Mouse (Mus musculus) adrenal gland, adult 8-10 months (tissue): ENCODE data around the gene Rbpms2. TPM values are rescaled to one million over a fixed set of nuclear protein-coding genes. Genes with fewer than 3 reads are reported as not detected.
"Not testable (repeated sequence)": the region's sequence is repeated elsewhere in the genome, so short reads cannot be mapped to it uniquely, and the experiment has no call there.

Experiments
- DNase-seq: peaks from one replicate; pipeline ENCODE4 v3.0.0; 2022
- total RNA-seq, 4 experiments: library from RNA; stranded (reverse); gene quantifications; 2 replicates each; pipeline ENCODE4 v1.2.4; 2022

Rbpms2 gene
- total RNA-seq, 4 experiments from 2014 or later, result 50.0 to 107 (median 75.9) TPM

DNA sequence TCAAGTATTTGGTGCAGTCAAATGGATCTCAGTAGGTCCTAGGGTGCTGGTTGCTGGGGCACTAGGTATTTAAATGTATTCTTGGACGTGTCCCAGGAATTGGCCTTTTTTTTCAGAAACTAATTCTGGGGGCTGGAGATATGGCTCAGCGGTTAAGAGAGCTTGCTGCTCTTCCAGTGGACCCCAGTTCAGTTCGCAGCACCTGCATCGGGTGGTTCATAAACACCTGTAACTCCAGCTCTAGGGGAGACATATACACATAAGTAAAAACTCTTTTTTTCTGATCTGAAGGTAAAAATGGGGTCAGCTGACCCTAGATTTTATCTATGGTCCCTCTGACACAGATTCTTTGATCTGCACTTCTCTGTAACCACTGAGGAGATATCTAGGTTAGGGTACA is 8.3 kb upstream of the Rbpms2 start:
- DNase-seq, result no peak

DNA sequence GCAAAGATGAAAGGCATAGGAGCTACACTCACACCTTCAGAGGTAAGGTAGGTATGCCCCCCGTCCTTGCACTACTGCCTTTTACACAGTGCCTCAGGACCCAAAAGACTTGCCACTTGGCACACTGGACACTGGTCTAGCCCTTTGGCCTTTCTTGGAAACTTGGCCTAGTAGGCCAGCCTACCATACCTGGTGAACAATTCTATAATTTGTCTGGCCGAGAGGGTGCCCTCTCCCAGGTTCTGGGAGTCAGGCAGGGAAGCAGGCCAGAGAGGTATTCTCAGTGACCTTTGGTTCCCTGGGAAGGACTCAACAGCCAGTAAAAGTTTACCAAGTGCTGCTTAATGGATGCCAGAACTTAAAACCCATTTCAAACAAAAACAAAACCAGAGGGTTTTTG is 7.8 kb upstream of the Rbpms2 start:
- no peak for DNase-seq

- no peak for DNase-seq
These were observed 6.6 kb upstream of the Rbpms2 start for GRCm38 (mm10) chr9:65622826-65623225.

DNA sequence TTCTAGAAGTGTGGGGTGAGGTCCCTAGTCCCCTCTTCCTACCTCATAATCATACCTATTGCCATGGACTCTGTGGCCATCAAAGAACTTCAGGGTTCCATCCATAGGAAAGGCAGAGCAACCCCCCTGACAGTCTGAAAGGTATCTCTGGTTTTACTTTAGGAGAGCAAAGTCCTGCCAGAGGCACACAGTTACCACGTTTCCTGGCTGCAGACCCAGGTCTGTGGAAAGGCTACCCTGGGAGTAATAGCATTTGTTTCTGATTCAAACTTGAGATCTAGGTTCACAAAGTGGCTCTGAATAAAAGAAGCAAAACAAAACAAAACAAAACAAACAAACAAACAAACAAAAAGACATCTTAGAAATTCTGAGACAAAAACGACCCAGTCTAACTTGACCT is 5.2 kb upstream of the Rbpms2 start:
- DNase-seq, result no peak

GRCm38 (mm10) chr9:65629767-65630630 is 551 bp downstream of the Rbpms2 start:
- peak; percentile 61 for DNase-seq

- DNase-seq, result no peak
These were observed 1.3 kb downstream of the Rbpms2 start for GRCm38 (mm10) chr9:65630631-65631353.

- DNase-seq, result no peak
These were observed 2.0 kb downstream of the Rbpms2 start for GRCm38 (mm10) chr9:65631354-65632021.

GRCm38 (mm10) chr9:65635766-65636165 is 6.3 kb downstream of the Rbpms2 start:
- no peak for DNase-seq

DNA sequence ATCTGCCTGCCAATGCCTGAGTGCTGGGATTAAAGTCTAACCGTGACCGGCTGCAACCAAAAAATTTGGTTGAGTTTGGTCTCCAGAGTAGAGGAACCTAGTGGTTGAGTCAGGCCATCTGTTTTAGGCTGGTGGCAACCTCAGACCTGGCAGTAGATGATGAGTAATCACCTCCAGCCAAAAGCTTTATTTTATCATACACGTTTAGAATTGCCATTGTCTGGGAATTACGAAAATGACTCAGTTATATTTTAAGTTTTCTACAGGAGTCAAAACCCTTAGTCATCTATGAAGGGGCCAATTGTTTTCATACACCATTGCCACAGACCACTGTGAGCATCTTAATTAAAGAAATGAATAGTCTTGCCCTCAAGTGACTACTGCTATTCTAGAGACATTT is 7.5 kb downstream of the Rbpms2 start:
- DNase-seq, result no peak

DNA sequence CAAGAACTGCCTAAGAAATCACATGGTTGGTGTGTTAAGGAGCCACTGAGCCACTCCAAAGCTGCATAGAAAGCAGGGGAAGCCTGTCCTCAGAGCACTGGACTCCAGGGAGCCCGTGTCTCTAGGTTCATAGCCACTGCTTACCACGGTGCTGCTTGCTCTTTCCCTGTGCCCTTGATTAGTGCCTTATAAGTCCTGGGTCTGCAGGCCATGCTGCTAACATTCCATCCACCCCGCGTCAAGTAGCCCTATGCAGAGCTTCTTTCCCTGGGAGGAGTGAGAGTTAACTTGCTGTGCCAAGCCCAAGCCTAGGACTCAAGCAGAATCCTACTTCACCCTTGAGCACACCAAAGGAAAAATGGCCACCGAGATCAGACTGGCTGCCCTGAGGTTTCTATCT is 9.6 kb downstream of the Rbpms2 start:
- no peak for DNase-seq

GRCm38 (mm10) chr9:65640838-65641410 is 11.5 kb downstream of the Rbpms2 start:
- no peak for DNase-seq

DNA sequence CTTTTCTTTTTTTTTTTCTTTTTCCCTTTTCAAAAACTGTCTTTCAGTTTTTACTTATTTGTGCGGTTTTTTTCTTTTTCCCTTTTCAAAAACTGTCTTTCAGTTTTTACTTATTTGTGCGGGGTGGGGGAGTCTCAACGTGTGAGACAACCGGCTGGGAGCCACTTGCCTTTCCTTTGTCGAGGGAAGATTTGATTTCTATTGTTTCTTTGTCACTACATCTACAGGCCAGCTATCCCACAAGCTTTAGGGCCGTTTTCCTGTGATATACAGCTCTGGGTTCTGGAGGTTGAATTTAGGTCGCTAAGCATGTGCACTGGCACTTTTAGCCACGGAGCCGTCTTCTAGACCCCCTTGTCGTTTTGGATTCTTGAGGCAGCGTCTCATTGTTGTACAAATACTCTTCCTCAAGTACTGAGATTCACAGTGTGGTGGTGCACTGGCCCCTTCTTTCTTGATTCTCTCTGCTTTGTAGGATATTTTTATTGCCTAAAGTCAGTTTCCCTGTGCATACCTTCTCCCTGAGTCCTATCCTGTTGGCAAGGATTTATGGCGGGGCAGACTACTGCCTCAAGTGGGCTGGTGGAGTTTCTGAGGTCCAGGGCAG is 12.1 kb downstream of the Rbpms2 start:
- DNase-seq, result no peak

DNA sequence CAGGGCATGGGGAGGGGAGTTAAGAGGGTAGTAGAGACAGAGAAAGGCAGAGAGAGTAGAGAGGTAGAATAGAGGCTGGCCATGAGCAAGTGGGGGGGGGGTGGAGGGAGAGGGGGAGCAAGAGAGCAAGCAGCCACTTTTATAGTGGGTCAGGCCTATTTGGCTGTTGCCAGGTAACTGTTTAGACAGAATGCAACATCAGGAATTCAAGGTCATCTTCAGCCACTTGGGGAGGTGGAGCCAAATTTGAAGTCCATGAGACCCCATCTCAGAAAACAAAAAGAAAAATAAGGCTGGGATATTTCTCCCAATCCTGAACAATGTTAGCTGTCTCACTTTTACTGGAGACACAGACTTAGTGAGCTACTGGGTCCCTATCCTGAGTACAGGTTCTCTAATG is 13.1 kb downstream of the Rbpms2 start:
- no peak for DNase-seq

- DNase-seq, result no peak
These were observed 15.5 kb downstream of the Rbpms2 start for GRCm38 (mm10) chr9:65644960-65645359.

DNA sequence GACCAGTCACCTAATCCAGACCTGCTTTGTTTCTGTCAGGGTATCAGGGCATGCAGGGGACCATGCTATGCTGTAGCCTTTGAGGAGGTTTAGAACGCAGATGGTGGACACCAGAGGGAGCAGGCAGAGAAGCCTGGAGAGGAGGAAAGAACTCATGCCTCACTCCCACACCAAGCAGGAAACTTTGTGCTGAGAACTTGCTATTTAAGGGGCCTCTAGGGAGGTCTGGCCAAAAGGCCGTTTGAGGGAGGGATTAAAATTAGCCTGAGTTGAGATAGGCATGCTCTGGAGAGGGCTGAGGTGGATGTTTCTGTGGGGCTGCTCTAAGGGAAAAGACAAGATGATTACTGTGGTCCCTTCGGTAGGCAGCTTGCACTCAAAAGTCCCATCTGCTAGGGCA is 16.5 kb downstream of the Rbpms2 start:
- no peak for DNase-seq

- DNase-seq, result peak; percentile 41
These were observed 17.3 kb downstream of the Rbpms2 start for GRCm38 (mm10) chr9:65646782-65647181.

DNA sequence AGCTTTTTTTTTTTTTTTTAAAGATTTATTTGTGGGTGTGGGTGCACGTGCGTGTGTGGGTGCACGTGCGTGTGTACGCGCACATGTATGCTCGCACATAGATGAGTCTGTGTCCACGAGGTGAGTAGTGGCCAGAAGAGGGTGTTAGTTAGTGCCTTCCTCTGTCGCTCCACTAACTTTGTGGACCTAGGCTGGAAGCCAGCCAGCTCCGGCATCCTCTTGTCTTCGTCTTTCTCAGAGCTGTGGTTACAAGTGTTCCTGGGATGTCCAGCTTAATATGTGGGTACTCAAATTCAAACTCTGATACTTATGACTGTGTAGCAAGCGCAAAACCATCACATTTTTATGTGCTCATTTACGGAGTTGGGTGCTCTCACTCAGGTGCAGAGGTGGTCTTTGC is 19.3 kb downstream of the Rbpms2 start:
- no peak for DNase-seq

DNA sequence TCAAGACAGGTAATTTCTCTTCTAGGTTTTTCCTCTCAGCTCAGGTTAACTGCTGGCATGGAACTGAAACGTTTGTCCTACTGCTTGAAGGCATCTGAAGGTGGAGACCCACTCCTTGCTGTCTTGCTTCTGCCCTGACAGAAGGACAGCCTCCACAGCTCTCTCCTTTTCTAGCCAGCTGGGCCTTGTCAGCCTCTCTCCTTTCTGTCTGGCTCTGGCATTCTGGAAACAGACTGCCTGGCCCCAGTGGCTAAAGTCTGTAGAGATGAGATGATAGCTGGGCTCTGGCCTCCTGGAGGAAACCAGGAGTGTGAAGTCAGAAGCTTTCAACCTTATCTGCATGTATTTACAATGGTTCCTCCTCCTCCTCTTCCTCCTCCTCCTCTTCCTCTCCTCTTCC is 20.5 kb downstream of the Rbpms2 start:
- DNase-seq, result no peak

DNA sequence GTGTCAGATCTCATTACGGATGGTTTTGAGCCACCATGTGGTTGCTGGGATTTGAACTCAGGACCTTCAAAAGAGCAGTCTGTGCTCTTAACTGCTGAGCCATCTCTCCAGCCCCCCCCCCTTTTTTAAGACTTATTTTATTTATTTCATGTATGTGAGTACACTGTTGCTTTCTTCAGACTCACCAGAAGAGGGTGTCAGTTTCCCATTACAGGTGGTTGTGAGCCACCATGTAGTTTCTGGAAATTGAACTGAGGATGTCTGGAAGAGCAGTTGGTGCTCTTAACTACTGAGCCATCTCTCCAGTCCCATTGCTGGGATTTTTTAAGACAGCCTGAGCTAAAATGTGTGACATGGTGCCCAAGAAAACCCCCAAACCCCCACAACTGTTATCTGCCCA is 22.5 kb downstream of the Rbpms2 start:
- not testable (repeated sequence) for DNase-seq

GRCm38 (mm10) chr9:65653741-65654140 is 24.3 kb downstream of the Rbpms2 start:
- DNase-seq, result no peak

DNA sequence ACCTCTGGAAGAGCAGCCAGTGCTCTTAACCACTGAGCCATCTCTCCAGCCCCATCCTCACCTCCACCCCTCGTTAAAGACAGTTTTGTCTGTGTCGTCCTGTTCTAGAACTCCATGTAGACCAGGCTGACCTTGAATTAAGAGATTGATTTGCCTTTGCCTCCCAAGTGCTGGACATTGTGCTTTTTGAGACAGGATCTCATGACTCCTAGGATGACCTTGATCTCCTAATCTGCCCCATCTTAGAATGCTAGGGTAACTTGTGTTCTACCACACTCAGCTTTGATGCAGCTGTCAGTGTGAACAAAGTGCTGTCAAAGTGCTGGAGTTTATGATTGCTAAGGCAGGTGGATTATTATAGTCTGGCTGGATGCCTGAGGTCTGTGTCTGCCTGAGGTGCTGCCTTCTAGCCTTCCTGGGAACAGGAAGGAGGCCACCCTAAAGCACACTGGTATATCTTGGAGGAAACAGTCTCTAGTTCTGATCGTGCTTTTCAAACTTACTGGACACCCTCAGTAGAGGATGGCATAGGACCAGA is 25.3 kb downstream of the Rbpms2 start:
- DNase-seq, result no peak

DNA sequence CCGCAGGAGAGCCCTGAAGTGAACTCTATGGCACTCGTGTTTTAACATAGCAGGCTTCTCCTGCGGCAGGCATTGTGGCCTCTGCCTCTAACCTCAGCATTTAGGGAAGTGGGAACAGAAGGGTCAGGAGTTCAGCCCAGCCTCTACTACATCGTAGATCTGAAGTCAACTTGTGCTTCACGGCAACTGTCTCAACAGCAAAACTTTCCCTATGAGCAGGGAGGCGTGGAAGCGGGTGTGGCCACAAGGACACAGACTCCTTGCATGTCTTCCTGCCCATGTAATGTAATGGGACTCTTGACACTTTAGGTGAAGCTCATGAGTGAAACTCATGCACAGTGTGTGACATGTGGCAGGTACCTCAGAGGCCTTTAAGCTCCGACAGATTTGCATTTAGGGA is 26.1 kb downstream of the Rbpms2 start:
- no peak for DNase-seq
